Mouse (Mus musculus): ENCODE data around the gene Crybg1. TPM values are rescaled to one million over a fixed set of nuclear protein-coding genes. Genes with fewer than 3 reads are reported as not detected.

The Crybg1 gene
- polyA plus RNA-seq, 1 experiment from 2014 or later: 2.9 TPM

Other genes with a start within 250 kb of the Crybg1 start
- gene Qrsl1, start 247.1 kb downstream of the Crybg1 start, polyA plus RNA-seq (2015; fragmentation: Nextera tagmentation; extraction: Ambion mirVana): 29.8 and 29.9 TPM in 2 replicates
- gene Rtn4ip1, start 247.0 kb downstream of the Crybg1 start, polyA plus RNA-seq (2015; fragmentation: Nextera tagmentation; extraction: Ambion mirVana): 16.4 and 17.1 TPM in 2 replicates
- gene Atg5, start 119.5 kb upstream of the Crybg1 start, polyA plus RNA-seq (2015; fragmentation: Nextera tagmentation; extraction: Ambion mirVana): 50.3 and 52.6 TPM in 2 replicates